In genomic region chr2:153860315-153860714, GRCm38 (mm10) we compare ENCODE assay signal across 26 mouse cellular contexts. TPM values are rescaled to one million over a fixed set of nuclear protein-coding genes. Genes with fewer than 3 reads are reported as not detected.
DNase-seq lines count a peak whose midpoint lies in the region; ATAC-seq and TF ChIP-seq lines count a peak whose summit lies in the region.
"Had no signal": no experiment of that assay in that cellular context is flagged by ENCODE, and none has a peak within 500 bp of the region (broad histone marks: within the 10 kb centered on the region; RNA-seq: fewer than 3 reads in every experiment).

No protein-coding gene starts in this region.

- H3K4me3 ChIP-seq in heart, embryonic 12.5 days, result no peak overlapping the region
- H3K4me3 ChIP-seq in heart, embryonic 15.5 days, result no peak overlapping the region
- H3K4me3 ChIP-seq in heart, embryonic 10.5 days, result no peak overlapping the region
- no peak overlapping the region for H3K4me3 ChIP-seq in stomach, postnatal 0 days (ENCODE audit: low read depth, low read length)

- TF ChIP-seq CTCF in stomach, postnatal 0 days (IDR thresholded peaks at IDR 0.05; ENCODE audit: low read depth), result no peak

- peaks cover 8% of the 10 kb centered on the region for H3K27me3 ChIP-seq in heart, embryonic 12.5 days (replicated peaks)
- peaks cover 7% of the 10 kb centered on the region; the same call in 1 of the 2 replicates for H3K27me3 ChIP-seq in heart, embryonic 15.5 days
- H3K27me3 ChIP-seq in heart, embryonic 10.5 days (ENCODE audit: insufficient read depth, poor library complexity, severe bottlenecking), result peaks cover 7% of the 10 kb centered on the region; the same call in 1 of the 2 replicates
- H3K27me3 ChIP-seq in stomach, postnatal 0 days (ENCODE audit: control insufficient read depth, insufficient read depth, low read length), result no peaks in the 10 kb centered on the region

- H3K27ac ChIP-seq in heart, embryonic 12.5 days (ENCODE audit: poor library complexity, severe bottlenecking), result no peak overlapping the region
- H3K27ac ChIP-seq in heart, embryonic 15.5 days, result no peak overlapping the region
- H3K27ac ChIP-seq in heart, embryonic 10.5 days, result no peak overlapping the region
- H3K27ac ChIP-seq in stomach, postnatal 0 days (replicated peaks), result no peak overlapping the region

- H3K4me2 ChIP-seq in heart, embryonic 12.5 days, result no peak overlapping the region
- no peak overlapping the region for H3K4me2 ChIP-seq in heart, embryonic 15.5 days
- no peak overlapping the region for H3K4me2 ChIP-seq in stomach, postnatal 0 days (replicated peaks; ENCODE audit: low read depth)

- H3K4me1 ChIP-seq in heart, embryonic 12.5 days (replicated peaks), result 0 out of 2 replicates have a peak, but pooled peaks cover 4% of the 10 kb centered on the region
- H3K4me1 ChIP-seq in heart, embryonic 15.5 days (replicated peaks), result no peaks in the 10 kb centered on the region
- H3K4me1 ChIP-seq in heart, embryonic 10.5 days, result no peaks in the 10 kb centered on the region
- H3K4me1 ChIP-seq in stomach, postnatal 0 days (replicated peaks; ENCODE audit: control insufficient read depth, insufficient read depth), result no peaks in the 10 kb centered on the region

- DNase-seq in heart, adult 11 months, result peak; percentile 73
- DNase-seq in heart, postnatal 14 days, result no peak
- DNase-seq in heart, postnatal 4 days, result no peak
- no peak for DNase-seq in heart, embryonic 10.5 days (ENCODE audit: low spot score)
- DNase-seq in stomach, postnatal 0 days (ENCODE audit: low spot score), result no peak
- no peak for DNase-seq in gastrocnemius, postnatal 36 days
- DNase-seq: adrenal gland, adult 2 months; adrenal gland, adult 8-10 months; adrenal gland, postnatal 10 days; adrenal gland, postnatal 14 days; adrenal gland, postnatal 25 days; adrenal gland, postnatal 36 days; B cell, adult 2 months had no signal

- TF ChIP-seq EP300 in stomach, postnatal 0 days (optimal IDR thresholded peaks at IDR 0.05), result no peak

- H3K36me3 ChIP-seq in heart, embryonic 12.5 days, result no peaks in the 10 kb centered on the region
- no peaks in the 10 kb centered on the region for H3K36me3 ChIP-seq in heart, embryonic 15.5 days
- H3K36me3 ChIP-seq in heart, embryonic 10.5 days, result no peaks in the 10 kb centered on the region
- no peaks in the 10 kb centered on the region for H3K36me3 ChIP-seq in stomach, postnatal 0 days (ENCODE audit: control insufficient read depth, insufficient read depth, low read length)
- H3K36me3 ChIP-seq: G1E had no signal

- H3K9me3 ChIP-seq in heart, embryonic 12.5 days (replicated peaks), result no peaks in the 10 kb centered on the region
- no peaks in the 10 kb centered on the region for H3K9me3 ChIP-seq in heart, embryonic 15.5 days (replicated peaks)
- peaks cover 2% of the 10 kb centered on the region; the same call in 1 of the 2 replicates for H3K9me3 ChIP-seq in heart, embryonic 10.5 days
- H3K9me3 ChIP-seq in stomach, postnatal 0 days (ENCODE audit: control insufficient read depth, low read length), result no peaks in the 10 kb centered on the region
- H3K9me3 ChIP-seq: G1E had no signal

- 85% methylated on average over 11 of the region's 11 CpGs for WGBS in heart, embryonic 12.5 days
- 77% methylated on average over 11 of the region's 11 CpGs for whole genome bisulfite sequencing in heart, embryonic 15.5 days
- 90% methylated on average over 11 of the region's 11 CpGs for WGBS in heart, embryonic 10.5 days
- 83% methylated on average over 11 of the region's 11 CpGs for WGBS in stomach, postnatal 0 days

- ATAC-seq in heart, embryonic 12.5 days (ENCODE audit: insufficient number of reproducible peaks, low FRiP score), result peak; percentile 53
- peak; percentile 50 for ATAC-seq in heart, embryonic 15.5 days (replicated peaks; ENCODE audit: insufficient number of reproducible peaks, insufficient read depth, low FRiP score, low read depth)
- ATAC-seq in stomach, postnatal 0 days (ENCODE audit: low FRiP score, low TSS enrichment), result peak; percentile 29; the same call in 1 of the 2 replicates
- ATAC-seq: activated CD4-positive, CD25-positive, alpha-beta regulatory T cell, adult 4 months; CD4-positive, CD25-positive, alpha-beta regulatory T cell, adult 4 months; Patski had no signal

- no peak overlapping the region for H3K9ac ChIP-seq in heart, embryonic 12.5 days
- H3K9ac ChIP-seq in heart, embryonic 15.5 days, result no peak overlapping the region
- no peak overlapping the region for H3K9ac ChIP-seq in stomach, postnatal 0 days (ENCODE audit: low read length)

- intact Hi-C loops in heart, postnatal 14 days (cut with DNase I), result no loop called here
- intact Hi-C loops in gastrocnemius, postnatal 36 days (cut with DNase I), result no loop called here

RNA-seq across cellular contexts. Expression of gene Sun5, which starts 10.6 kb away (rescaled TPM):
- total RNA-seq in heart, postnatal 14 days (2021), result not detected
- not detected in 2 replicates for polyA plus RNA-seq in heart, embryonic 12.5 days (2016; fragmentation: Nextera tagmentation; extraction: Ambion mirVana)
- total RNA-seq in heart, postnatal 4 days (2021), result not detected
- polyA plus RNA-seq in heart, embryonic 15.5 days (2015; fragmentation: Nextera tagmentation; extraction: Ambion mirVana), result not detected in 2 replicates
- polyA plus RNA-seq in heart, embryonic 10.5 days (2016; fragmentation: Nextera tagmentation; extraction: Ambion mirVana), result not detected in 2 replicates
- not detected in 2 replicates for polyA plus RNA-seq in stomach, postnatal 0 days (2015; fragmentation: Nextera tagmentation; extraction: Ambion mirVana)
- total RNA-seq in gastrocnemius, postnatal 36 days (2021), result not detected
- total RNA-seq: adrenal gland, adult 18-20 months; adrenal gland, adult 2 months; adrenal gland, adult 8-10 months; adrenal gland, postnatal 10 days; adrenal gland, postnatal 14 days; adrenal gland, postnatal 25 days; adrenal gland, postnatal 4 days; ES-E14; G1E; MEL had no signal
- polyA plus RNA-seq: activated CD4-positive, CD25-positive, alpha-beta regulatory T cell, adult 4 months; adrenal gland, adult 2 months; brain, embryonic 14.5 days; C2C12; CD4-positive, CD25-positive, alpha-beta regulatory T cell, adult 4 months; G1E; Patski had no signal

RNA-seq across cellular contexts. Expression of gene Bpifb2, which starts 14.5 kb away (rescaled TPM):
- not detected for total RNA-seq in heart, postnatal 14 days (2021)
- not detected in 2 replicates for polyA plus RNA-seq in heart, embryonic 12.5 days (2016; fragmentation: Nextera tagmentation; extraction: Ambion mirVana)
- total RNA-seq in heart, postnatal 4 days (2021), result not detected
- not detected in 2 replicates for polyA plus RNA-seq in heart, embryonic 15.5 days (2015; fragmentation: Nextera tagmentation; extraction: Ambion mirVana)
- not detected in 2 replicates for polyA plus RNA-seq in heart, embryonic 10.5 days (2016; fragmentation: Nextera tagmentation; extraction: Ambion mirVana)
- polyA plus RNA-seq in stomach, postnatal 0 days (2015; fragmentation: Nextera tagmentation; extraction: Ambion mirVana), result not detected in 2 replicates
- total RNA-seq in gastrocnemius, postnatal 36 days (2021), result not detected
- total RNA-seq: adrenal gland, postnatal 14 days; adrenal gland, postnatal 25 days; CH12.LX; ES-E14; G1E; MEL had no signal
- polyA plus RNA-seq: activated CD4-positive, CD25-positive, alpha-beta regulatory T cell, adult 4 months; adrenal gland, adult 2 months; brain, embryonic 14.5 days; C2C12; CD4-positive, CD25-positive, alpha-beta regulatory T cell, adult 4 months; G1E; Patski had no signal

RNA-seq across cellular contexts. Expression of gene Bpifb6, which starts 39.9 kb away (rescaled TPM):
- not detected for total RNA-seq in heart, postnatal 14 days (2021)
- polyA plus RNA-seq in heart, embryonic 12.5 days (2016; fragmentation: Nextera tagmentation; extraction: Ambion mirVana), result not detected in 2 replicates
- not detected for total RNA-seq in heart, postnatal 4 days (2021)
- polyA plus RNA-seq in heart, embryonic 15.5 days (2015; fragmentation: Nextera tagmentation; extraction: Ambion mirVana), result not detected in 2 replicates
- polyA plus RNA-seq in heart, embryonic 10.5 days (2016; fragmentation: Nextera tagmentation; extraction: Ambion mirVana), result not detected in 2 replicates
- polyA plus RNA-seq in stomach, postnatal 0 days (2015; fragmentation: Nextera tagmentation; extraction: Ambion mirVana), result not detected in 2 replicates
- total RNA-seq in gastrocnemius, postnatal 36 days (2021), result not detected
- total RNA-seq: CH12.LX, ES-E14, G1E, MEL had no signal
- polyA plus RNA-seq: activated CD4-positive, CD25-positive, alpha-beta regulatory T cell, adult 4 months; C2C12; CD4-positive, CD25-positive, alpha-beta regulatory T cell, adult 4 months; G1E; Patski had no signal

RNA-seq across cellular contexts. Expression of gene Bpifb3, which starts 57.7 kb away (rescaled TPM):
- total RNA-seq in heart, postnatal 14 days (2021), result not detected
- polyA plus RNA-seq in heart, embryonic 12.5 days (2016; fragmentation: Nextera tagmentation; extraction: Ambion mirVana), result not detected in 2 replicates
- total RNA-seq in heart, postnatal 4 days (2021), result not detected
- polyA plus RNA-seq in heart, embryonic 15.5 days (2015; fragmentation: Nextera tagmentation; extraction: Ambion mirVana), result not detected in 2 replicates
- not detected in 2 replicates for polyA plus RNA-seq in heart, embryonic 10.5 days (2016; fragmentation: Nextera tagmentation; extraction: Ambion mirVana)
- 0.05 and 0.07 TPM in 2 replicates for polyA plus RNA-seq in stomach, postnatal 0 days (2015; fragmentation: Nextera tagmentation; extraction: Ambion mirVana)
- not detected for total RNA-seq in gastrocnemius, postnatal 36 days (2021)
- total RNA-seq: adrenal gland, adult 18-20 months; adrenal gland, adult 2 months; adrenal gland, adult 8-10 months; adrenal gland, postnatal 10 days; adrenal gland, postnatal 14 days; adrenal gland, postnatal 25 days; adrenal gland, postnatal 36 days; adrenal gland, postnatal 4 days; CH12.LX; ES-E14; G1E; MEL had no signal
- polyA plus RNA-seq: activated CD4-positive, CD25-positive, alpha-beta regulatory T cell, adult 4 months; adrenal gland, adult 2 months; C2C12; CD4-positive, CD25-positive, alpha-beta regulatory T cell, adult 4 months; G1E; Patski had no signal
